Mouse (Mus musculus) E14TG2a.4 (cell line): ENCODE results near the gene Keg1.

Source experiments
- CTCF ChIP-seq: conservative IDR thresholded peaks from 2 replicates; pipeline ENCODE4 v1.5.1; 2014; ENCODE audit warnings: low read length
- NANOG ChIP-seq: IDR thresholded peaks from 2 replicates; pipeline ENCODE4 v1.6.1; 2014; ENCODE audit warnings: borderline replicate concordance, low read length, mixed read lengths

- TF ChIP-seq CTCF (no peak), NANOG (no peak)
Measured at GRCm38 (mm10) chr19:12765308-12765707, 69.7 kb downstream of the Keg1 start, which contains the start of gene Cntf.
